Mouse (Mus musculus): ENCODE data around the gene Ptpra.

DNA sequence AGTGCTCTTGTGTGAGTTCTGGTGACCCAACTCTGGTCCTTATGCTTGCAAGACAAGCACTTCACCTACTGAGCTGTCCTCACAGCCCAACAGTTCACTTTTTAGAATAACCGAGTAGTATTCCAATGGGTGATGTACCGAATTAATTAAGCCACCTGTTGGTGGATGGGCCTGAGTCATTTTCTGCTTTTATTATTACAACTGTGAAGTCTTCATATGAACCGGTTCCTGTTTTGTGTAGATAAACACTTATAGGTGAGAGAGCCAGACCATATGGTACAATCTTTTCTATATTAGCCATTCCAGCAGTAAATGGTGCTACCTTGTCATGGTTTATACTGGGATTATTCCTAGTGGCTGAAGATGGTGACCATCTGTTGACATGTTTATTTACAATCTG, 37.3 kb upstream of the Ptpra start:
- no peak for TF ChIP-seq GATA1 (IDR thresholded peaks at IDR 0.05; ENCODE audit: low read length)
- TF ChIP-seq TAL1 (IDR thresholded peaks at IDR 0.05; ENCODE audit: low read length), result no peak
